Mouse (Mus musculus): Measurements from ENCODE around the gene Tacc3. TPM values are rescaled to one million over a fixed set of nuclear protein-coding genes. Genes with fewer than 3 reads are reported as not detected.

Tacc3 gene
- polyA plus RNA-seq, 1 experiment from 2014 or later, result 277 TPM

DNA sequence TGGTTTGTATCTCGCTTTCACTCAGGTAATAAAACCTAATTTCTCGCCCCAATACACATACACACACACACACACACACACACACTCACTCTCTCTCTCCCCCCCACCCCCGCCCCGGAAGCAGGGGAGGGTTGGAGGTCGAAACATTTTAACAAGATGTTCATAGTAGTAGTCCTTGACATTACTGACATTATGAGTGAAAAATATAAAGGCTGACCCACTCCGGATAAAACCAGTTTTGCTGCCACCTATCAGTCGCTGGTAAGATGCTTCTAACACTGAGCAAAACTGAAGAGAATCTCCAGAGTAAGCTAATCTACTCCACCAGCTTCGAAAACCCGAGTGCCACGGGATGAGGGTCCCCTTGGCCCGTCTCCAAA, 6.4 kb upstream of the Tacc3 start:
- Histone ChIP-seq H3K4me2 (peak overlapping the region; percentile 65), H3K36me3 (ENCODE audit: control insufficient read depth, insufficient read depth, low read length) (peaks cover 7% of the 10 kb centered on the region; the same call in 1 of the 2 replicates), H3K9ac (ENCODE audit: low read length) (peak overlapping the region; percentile 73), H3K4me1 (ENCODE audit: control insufficient read depth, insufficient read depth, low read length) (peaks cover 20% of the 10 kb centered on the region), H3K4me3 (ENCODE audit: low read depth, low read length) (peak overlapping the region; percentile 55), H3K27me3 (ENCODE audit: control insufficient read depth, insufficient read depth, low read length) (no peaks in the 10 kb centered on the region), H3K9me3 (ENCODE audit: control insufficient read depth, low read length) (no peaks in the 10 kb centered on the region), H3K27ac (ENCODE audit: low read depth, low read length) (peak overlapping the region; percentile 95; the same call in 1 of the 2 replicates)
- ATAC-seq (ENCODE audit: low FRiP score), result no peak
- 0% methylated on average over 11 of the region's 11 CpGs for WGBS
- no peak for DNase-seq (ENCODE audit: low spot score, missing footprints)

DNA sequence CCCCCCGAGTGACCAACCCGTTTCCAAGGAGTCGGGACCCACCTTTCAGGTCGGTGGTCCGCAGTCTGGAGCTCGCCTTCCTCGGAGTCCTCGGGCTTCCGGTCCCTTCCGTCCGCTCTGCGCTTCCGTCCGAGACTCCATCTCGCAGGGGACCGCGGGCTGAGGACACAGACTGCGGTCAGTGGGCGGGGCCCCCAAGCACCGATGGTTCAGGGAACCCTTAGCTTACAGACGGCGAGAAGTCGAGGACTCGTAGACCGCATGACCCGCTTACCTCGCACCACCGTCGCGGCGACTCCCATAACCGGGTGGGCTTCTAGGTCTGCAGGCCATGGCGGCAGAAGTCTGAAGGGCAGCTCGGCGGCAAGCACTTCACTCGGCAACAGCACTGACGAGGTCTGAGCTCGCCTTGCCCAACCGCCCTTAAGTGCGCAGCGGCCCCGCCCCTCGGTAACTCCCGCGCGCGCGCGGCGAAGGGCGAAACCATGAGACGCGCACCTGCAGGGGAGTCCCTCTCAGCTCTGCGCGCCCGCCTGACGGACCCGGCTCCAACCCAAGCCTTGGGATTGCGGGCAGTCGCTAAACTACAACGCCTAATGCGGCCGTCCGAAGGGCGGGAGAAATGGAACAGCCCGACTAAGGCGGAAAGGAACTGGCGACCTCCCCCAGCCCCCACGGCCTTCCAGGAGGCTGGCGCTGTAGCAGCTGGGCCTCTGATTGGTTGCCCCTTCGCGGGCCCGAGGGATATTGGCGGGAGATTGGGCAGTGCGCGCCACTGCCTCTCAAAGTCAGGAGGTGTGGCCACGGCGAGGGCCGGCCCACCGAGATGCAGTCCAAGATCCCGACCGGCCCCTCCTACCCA, 5.8 kb upstream of the Tacc3 start, which contains the start of gene Slbp:
Gene Slbp, minus strand, starts transcription at position 654 of the 862 bp plus-strand sequence.
- no peaks in the 10 kb centered on the region for H3K27me3 ChIP-seq (ENCODE audit: control insufficient read depth, insufficient read depth, low read length)
- peak within 1 kb of the TSS; percentile 95 for H3K27ac ChIP-seq (ENCODE audit: low read depth, low read length)
- peaks cover 27% of the 10 kb centered on the region for H3K4me1 ChIP-seq (ENCODE audit: control insufficient read depth, insufficient read depth, low read length)
- H3K9me3 ChIP-seq (ENCODE audit: control insufficient read depth, low read length), result no peaks in the 10 kb centered on the region
- peak within 1 kb of the TSS; percentile 65 for H3K4me2 ChIP-seq
- ATAC-seq (ENCODE audit: low FRiP score) (peak; percentile 97), DNase-seq (ENCODE audit: low spot score, missing footprints) (peak; percentile 100)
- H3K36me3 ChIP-seq (ENCODE audit: control insufficient read depth, insufficient read depth, low read length), result peaks cover 7% of the 10 kb centered on the region; the same call in 1 of the 2 replicates
- WGBS, result under 1% methylated on average over 82 of the region's 82 CpGs
- peak within 1 kb of the TSS; percentile 73 for H3K9ac ChIP-seq (ENCODE audit: low read length)
- peak within 1 kb of the TSS; percentile 55 for H3K4me3 ChIP-seq (ENCODE audit: low read depth, low read length)

DNA sequence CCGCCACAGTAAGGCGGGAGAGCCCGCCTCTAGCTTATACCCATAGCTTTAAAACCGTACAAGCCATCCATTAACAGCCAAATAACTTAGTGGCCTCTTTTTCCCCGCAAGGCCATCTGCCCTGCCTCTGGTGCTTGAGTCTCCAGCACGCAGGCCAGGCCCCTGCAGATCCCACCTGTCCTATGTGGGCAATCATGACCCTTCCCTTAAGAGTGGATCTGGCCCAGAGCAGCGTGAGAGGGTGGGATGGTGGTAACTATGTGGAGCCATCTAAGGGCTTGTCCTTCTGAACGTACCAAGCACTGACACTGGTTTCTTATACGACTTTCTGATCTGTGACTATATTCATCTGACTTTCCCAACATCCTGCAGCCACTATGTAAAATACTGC, 5.2 kb upstream of the Tacc3 start:
- DNase-seq (ENCODE audit: low spot score, missing footprints) (no peak), ATAC-seq (ENCODE audit: low FRiP score) (peak; percentile 49)
- Histone ChIP-seq H3K27ac (ENCODE audit: low read depth, low read length) (peak overlapping the region; percentile 32; the same call in 1 of the 2 replicates), H3K4me3 (ENCODE audit: low read depth, low read length) (peak overlapping the region; percentile 55), H3K9me3 (ENCODE audit: control insufficient read depth, low read length) (no peaks in the 10 kb centered on the region), H3K4me1 (ENCODE audit: control insufficient read depth, insufficient read depth, low read length) (peaks cover 27% of the 10 kb centered on the region), H3K27me3 (ENCODE audit: control insufficient read depth, insufficient read depth, low read length) (no peaks in the 10 kb centered on the region), H3K36me3 (ENCODE audit: control insufficient read depth, insufficient read depth, low read length) (peaks cover 7% of the 10 kb centered on the region; the same call in 1 of the 2 replicates), H3K9ac (ENCODE audit: low read length) (peak overlapping the region; percentile 51; the same call in 1 of the 2 replicates), H3K4me2 (peak overlapping the region; percentile 65)
- 2% methylated on average over 9 of the region's 9 CpGs for WGBS

DNA sequence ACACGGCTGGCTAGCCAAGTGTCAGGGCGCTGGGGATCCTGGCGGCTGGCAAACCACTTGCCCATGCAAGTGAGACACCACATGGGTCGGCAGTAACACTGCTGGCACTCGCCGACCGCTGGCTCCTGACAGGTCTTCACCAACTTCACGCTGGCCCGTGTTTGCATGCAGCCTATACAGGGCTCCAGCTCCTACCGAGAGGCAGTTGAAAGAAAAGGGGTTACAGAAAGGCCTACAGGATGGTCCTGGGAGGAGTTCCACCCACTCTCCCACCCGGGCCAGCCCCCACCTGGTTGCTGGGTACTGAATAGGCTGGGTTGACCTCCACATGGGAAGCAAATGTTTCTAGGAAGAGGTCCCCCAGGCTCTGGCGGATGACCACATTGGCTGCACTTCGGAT, 3.5 kb upstream of the Tacc3 start:
- ATAC-seq (ENCODE audit: low FRiP score), result no peak
- WGBS, result 95% methylated on average over 13 of the region's 13 CpGs
- H3K4me1 ChIP-seq (ENCODE audit: control insufficient read depth, insufficient read depth, low read length), result peaks cover 35% of the 10 kb centered on the region
- H3K27ac ChIP-seq (ENCODE audit: low read depth, low read length), result no peak overlapping the region
- DNase-seq (ENCODE audit: low spot score, missing footprints), result no peak
- no peaks in the 10 kb centered on the region for H3K27me3 ChIP-seq (ENCODE audit: control insufficient read depth, insufficient read depth, low read length)
- no peak overlapping the region for H3K4me3 ChIP-seq (ENCODE audit: low read depth, low read length)
- no peaks in the 10 kb centered on the region for H3K9me3 ChIP-seq (ENCODE audit: control insufficient read depth, low read length)
- H3K4me2 ChIP-seq, result no peak overlapping the region
- no peak overlapping the region for H3K9ac ChIP-seq (ENCODE audit: low read length)
- H3K36me3 ChIP-seq (ENCODE audit: control insufficient read depth, insufficient read depth, low read length), result peaks cover 2% of the 10 kb centered on the region; the same call in 1 of the 2 replicates

DNA sequence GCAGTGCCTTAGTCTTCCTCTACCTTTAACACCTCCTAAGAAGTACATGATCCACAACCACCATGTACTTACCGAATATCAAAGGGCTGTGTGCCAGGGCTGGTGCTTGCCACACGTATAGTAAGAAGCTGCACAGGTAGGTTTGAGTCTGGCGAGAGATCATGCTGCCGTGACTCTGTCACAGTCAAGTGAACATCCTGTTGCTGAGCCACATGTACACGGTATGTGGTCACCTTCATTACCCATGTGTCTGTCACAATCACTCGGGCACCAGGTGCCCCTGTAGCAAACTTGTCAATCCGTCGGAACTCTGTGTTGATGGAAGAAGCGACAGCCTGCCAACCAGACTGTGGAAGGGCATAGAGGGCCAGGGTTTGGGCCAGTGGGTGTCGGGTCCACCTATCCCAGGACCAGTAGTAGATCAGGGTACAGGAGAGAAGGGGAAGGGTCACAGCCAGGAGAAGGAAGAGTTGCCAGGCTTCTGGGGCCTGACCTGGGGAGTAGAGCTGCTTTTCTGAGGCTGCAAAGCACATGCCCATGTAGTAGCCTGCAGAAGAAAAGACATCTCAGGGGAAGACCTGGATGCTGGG, 2.6 kb upstream of the Tacc3 start:
- H3K4me3 ChIP-seq (ENCODE audit: low read depth, low read length), result no peak overlapping the region

DNA sequence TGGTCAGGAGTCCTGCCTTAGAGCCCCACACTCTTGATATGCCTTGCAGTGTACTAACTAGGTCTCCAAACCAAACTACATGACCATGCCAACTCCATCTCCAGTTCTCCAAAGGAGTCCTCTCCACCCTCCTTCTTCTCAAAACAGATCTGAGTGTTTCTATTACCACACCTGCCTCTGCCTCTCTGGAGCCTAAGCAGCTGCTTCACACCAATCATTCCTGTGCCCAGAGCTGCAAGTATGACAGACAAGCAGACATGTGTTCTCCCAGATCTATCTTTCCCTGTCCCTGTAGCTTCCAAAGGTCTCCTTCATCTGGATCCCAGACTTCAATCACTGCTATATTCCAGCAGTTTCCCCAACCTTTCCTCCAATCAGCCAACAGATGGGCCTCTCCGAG, 1.2 kb upstream of the Tacc3 start:
- peaks cover 28% of the 10 kb centered on the region for H3K4me1 ChIP-seq (ENCODE audit: control insufficient read depth, insufficient read depth, low read length)
- 36% methylated on average over 1 of the region's 1 CpGs for WGBS
- no peak overlapping the region for H3K27ac ChIP-seq (ENCODE audit: low read depth, low read length)
- H3K27me3 ChIP-seq (ENCODE audit: control insufficient read depth, insufficient read depth, low read length), result no peaks in the 10 kb centered on the region
- DNase-seq (ENCODE audit: low spot score, missing footprints) (no peak), ATAC-seq (ENCODE audit: low FRiP score) (no peak)
- no peaks in the 10 kb centered on the region; the same call in 1 of the 2 replicates for H3K36me3 ChIP-seq (ENCODE audit: control insufficient read depth, insufficient read depth, low read length)
- peak overlapping the region; percentile 79 for H3K4me3 ChIP-seq (ENCODE audit: low read depth, low read length)
- peak overlapping the region; percentile 69 for H3K9ac ChIP-seq (ENCODE audit: low read length)
- H3K9me3 ChIP-seq (ENCODE audit: control insufficient read depth, low read length), result no peaks in the 10 kb centered on the region
- peak overlapping the region; percentile 83 for H3K4me2 ChIP-seq

More for the DNA sequence above, 2.6 kb upstream of the Tacc3 start:
- WGBS, result 97% methylated on average over 10 of the region's 10 CpGs
- no peak overlapping the region for H3K27ac ChIP-seq (ENCODE audit: low read depth, low read length)
- no peak overlapping the region for H3K4me2 ChIP-seq
- H3K9ac ChIP-seq (ENCODE audit: low read length), result no peak overlapping the region
- ATAC-seq (ENCODE audit: low FRiP score) (no peak), DNase-seq (ENCODE audit: low spot score, missing footprints) (no peak)
- H3K4me1 ChIP-seq (ENCODE audit: control insufficient read depth, insufficient read depth, low read length), result peaks cover 36% of the 10 kb centered on the region
- no peaks in the 10 kb centered on the region for H3K27me3 ChIP-seq (ENCODE audit: control insufficient read depth, insufficient read depth, low read length)
- no peaks in the 10 kb centered on the region for H3K36me3 ChIP-seq (ENCODE audit: control insufficient read depth, insufficient read depth, low read length)
- H3K9me3 ChIP-seq (ENCODE audit: control insufficient read depth, low read length), result no peaks in the 10 kb centered on the region

DNA sequence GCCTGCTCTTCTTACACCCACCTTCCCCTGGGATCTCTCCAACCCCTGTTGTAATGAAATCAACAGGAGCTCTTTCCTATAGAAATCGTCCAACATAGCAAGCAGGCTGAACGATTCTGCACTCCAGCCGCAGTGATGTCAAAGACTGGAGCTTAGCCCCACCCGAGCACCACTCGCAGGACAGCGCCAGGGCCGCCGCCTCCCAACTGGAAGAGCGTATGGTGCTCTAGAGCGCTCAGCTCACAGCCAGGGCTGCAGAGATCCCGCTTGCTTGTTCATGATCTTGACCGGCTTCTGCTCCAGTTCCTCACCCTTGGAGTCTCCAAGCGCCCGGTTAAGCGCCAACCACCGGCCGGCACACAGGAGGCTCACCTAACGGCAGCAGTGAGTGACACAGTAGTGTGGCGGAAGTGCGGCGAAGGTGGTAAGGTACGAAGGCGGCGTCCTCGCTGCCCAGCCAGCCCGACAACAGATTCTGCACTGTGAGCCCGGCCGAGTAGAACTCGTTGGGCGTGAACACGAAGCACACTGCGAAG, 609 bp upstream of the Tacc3 start:
- H3K4me1 ChIP-seq (ENCODE audit: control insufficient read depth, insufficient read depth, low read length), result peaks cover 28% of the 10 kb centered on the region

DNA sequence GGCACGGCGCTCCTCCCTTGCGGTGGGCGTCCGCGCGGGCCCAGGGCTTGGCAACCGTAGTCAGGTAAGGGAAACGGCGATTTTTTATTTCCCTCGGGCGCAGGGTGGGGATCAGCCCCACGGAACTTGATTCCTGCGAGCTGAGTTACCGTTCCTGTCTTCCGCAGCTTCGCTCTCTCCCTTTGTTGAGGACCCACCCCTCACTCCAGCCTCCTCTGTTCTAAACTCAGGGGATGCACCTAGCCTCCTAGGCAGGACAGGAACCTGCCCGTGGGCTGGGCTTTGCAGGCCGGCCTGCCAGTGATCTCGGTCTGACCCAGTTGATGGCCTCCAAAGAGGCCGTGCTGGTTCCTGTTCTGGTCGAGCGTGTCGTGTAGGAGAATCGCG, 729 bp downstream of the Tacc3 start:
- under 1% methylated on average over 26 of the region's 26 CpGs for whole genome bisulfite sequencing
- Histone ChIP-seq H3K36me3 (ENCODE audit: control insufficient read depth, insufficient read depth, low read length) (peaks cover 2% of the 10 kb centered on the region), H3K27me3 (ENCODE audit: control insufficient read depth, insufficient read depth, low read length) (no peaks in the 10 kb centered on the region), H3K9me3 (ENCODE audit: control insufficient read depth, low read length) (no peaks in the 10 kb centered on the region), H3K9ac (ENCODE audit: low read length) (peak overlapping the region; percentile 78), H3K4me2 (peak overlapping the region; percentile 83), H3K4me3 (ENCODE audit: low read depth, low read length) (peak overlapping the region; percentile 79), H3K4me1 (ENCODE audit: control insufficient read depth, insufficient read depth, low read length) (peaks cover 24% of the 10 kb centered on the region), H3K27ac (ENCODE audit: low read depth, low read length) (peak overlapping the region; percentile 20; the same call in 1 of the 2 replicates)
- DNase-seq (ENCODE audit: low spot score, missing footprints) (no peak), ATAC-seq (ENCODE audit: low FRiP score) (no peak; the same call in 1 of the 2 replicates)

More for the DNA sequence above, 609 bp upstream of the Tacc3 start:
- H3K36me3 ChIP-seq (ENCODE audit: control insufficient read depth, insufficient read depth, low read length), result no peaks in the 10 kb centered on the region; the same call in 1 of the 2 replicates
- H3K9me3 ChIP-seq (ENCODE audit: control insufficient read depth, low read length), result no peaks in the 10 kb centered on the region
- no peak for DNase-seq (ENCODE audit: low spot score, missing footprints)
- no peaks in the 10 kb centered on the region for H3K27me3 ChIP-seq (ENCODE audit: control insufficient read depth, insufficient read depth, low read length)
- peak; percentile 40; the same call in 1 of the 2 replicates for ATAC-seq (ENCODE audit: low FRiP score)
- WGBS, result under 1% methylated on average over 32 of the region's 32 CpGs
- H3K9ac ChIP-seq (ENCODE audit: low read length), result peak overlapping the region; percentile 69
- H3K4me2 ChIP-seq, result peak overlapping the region; percentile 83
- H3K27ac ChIP-seq (ENCODE audit: low read depth, low read length), result peak overlapping the region; percentile 5; the same call in 1 of the 2 replicates
- H3K4me3 ChIP-seq (ENCODE audit: low read depth, low read length), result peak overlapping the region; percentile 79
